Mouse (Mus musculus): Measurements from ENCODE around the gene Ltbp1. TPM values are rescaled to one million over a fixed set of nuclear protein-coding genes. Genes with fewer than 3 reads are reported as not detected.
A peak's percentile ranks its signal among the peaks of the same experiment; 100 is the strongest.

The Ltbp1 gene
- polyA plus RNA-seq, 1 experiment from 2014 or later = 40.2 TPM

DNA sequence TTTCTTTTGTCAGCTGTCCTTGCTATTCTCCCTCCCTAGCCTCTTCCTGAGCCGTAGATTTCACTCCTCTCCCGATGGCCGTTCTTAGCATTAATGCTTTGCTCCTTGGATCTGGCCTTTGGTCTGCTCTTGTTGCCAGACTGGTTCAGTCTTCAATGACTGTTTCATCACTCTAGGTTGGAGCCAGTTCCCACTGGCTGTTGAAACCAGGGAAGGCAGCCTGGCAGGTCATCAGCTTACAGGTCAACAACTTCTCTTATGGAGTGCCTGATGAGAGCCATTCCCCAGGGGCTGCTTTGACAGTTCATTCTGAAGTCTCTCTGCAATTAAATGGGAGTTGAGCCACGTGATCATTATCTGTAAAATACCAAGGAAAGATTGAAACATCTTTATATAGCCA is 295.5 kb downstream of the Ltbp1 start:
- no peak overlapping the region for H3K27ac ChIP-seq (ENCODE audit: low read length)
- ATAC-seq (ENCODE audit: low FRiP score, low TSS enrichment) = no peak
- H3K4me2 ChIP-seq (replicated peaks; ENCODE audit: low read depth, low read length) = no peak overlapping the region
- WGBS = 86% methylated on average over 4 of the region's 4 CpGs
- no peak overlapping the region for H3K4me3 ChIP-seq (ENCODE audit: low read length)
- no peak overlapping the region for H3K9ac ChIP-seq (replicated peaks; ENCODE audit: low read length)
- no peaks in the 10 kb centered on the region for H3K27me3 ChIP-seq (ENCODE audit: insufficient read depth, low read length)
- peaks cover 39% of the 10 kb centered on the region for H3K36me3 ChIP-seq (ENCODE audit: insufficient read depth, low read length)
- no peaks in the 10 kb centered on the region for H3K9me3 ChIP-seq (ENCODE audit: low read length)
- no peaks in the 10 kb centered on the region for H3K4me1 ChIP-seq (ENCODE audit: insufficient read depth, low read length)

DNA sequence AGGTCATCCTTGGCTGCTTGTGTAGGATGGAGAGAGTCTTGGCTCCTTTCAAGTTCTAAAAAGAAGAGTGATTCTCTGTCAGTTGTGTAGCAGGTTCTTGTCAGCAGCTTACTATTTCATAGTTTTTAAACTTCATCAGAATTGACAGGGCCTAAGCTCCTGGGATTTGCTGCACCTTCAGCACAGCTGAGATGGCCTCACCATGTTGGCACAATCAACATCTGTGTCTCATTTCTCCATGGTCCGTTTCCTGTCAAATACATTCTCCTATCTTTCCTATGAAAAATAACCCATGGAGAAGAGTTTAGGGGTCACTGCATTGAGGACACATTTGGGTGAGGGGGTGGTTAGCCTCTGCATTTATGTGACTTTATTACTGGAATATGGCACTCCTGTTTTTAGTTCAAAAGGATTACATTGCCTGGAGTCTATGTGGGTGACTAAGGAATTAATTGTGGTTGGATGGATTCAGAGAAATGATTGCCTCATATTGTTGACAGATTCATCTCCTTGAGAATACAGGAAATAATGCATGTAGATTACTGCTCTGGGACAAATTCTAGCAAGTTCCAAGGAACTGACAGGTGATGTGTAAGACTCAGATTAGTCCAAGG is 299.5 kb downstream of the Ltbp1 start:
- H3K27ac ChIP-seq (ENCODE audit: low read length) = 0 out of 2 replicates have a peak overlapping the region, but pooled peaks have one; percentile 0
- no peak overlapping the region for H3K4me2 ChIP-seq (replicated peaks; ENCODE audit: low read depth, low read length)
- no peaks in the 10 kb centered on the region for H3K9me3 ChIP-seq (ENCODE audit: low read length)
- H3K4me1 ChIP-seq (ENCODE audit: insufficient read depth, low read length) = peaks cover 4% of the 10 kb centered on the region; the same call in 1 of the 2 replicates
- no peaks in the 10 kb centered on the region for H3K27me3 ChIP-seq (ENCODE audit: insufficient read depth, low read length)
- H3K4me3 ChIP-seq (ENCODE audit: low read length) = no peak overlapping the region
- WGBS = 79% methylated on average over 1 of the region's 1 CpGs
- no peak overlapping the region for H3K9ac ChIP-seq (replicated peaks; ENCODE audit: low read length)
- peaks cover 23% of the 10 kb centered on the region; the same call in 1 of the 2 replicates for H3K36me3 ChIP-seq (ENCODE audit: insufficient read depth, low read length)
- ATAC-seq (ENCODE audit: low FRiP score, low TSS enrichment) = no peak

DNA sequence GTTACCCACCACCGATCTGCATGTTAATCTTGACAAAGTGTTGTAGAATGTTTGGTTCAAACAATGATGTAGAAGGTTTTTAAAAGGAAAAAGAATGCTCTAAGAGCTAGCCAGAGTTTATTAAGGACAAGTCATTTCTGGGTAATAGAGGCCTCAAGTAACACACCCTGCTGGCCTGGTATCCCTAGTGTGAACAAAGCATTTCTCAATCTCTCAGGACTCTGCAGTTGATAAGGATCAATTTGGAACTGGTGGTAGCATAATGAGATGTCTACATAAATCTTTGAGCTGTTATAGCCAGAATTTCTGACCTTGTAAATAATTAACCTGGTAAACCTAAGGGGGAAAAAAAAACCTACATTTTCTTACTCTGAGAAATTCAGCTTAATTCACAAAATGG is 300.3 kb downstream of the Ltbp1 start:
- peak; percentile 70; the same call in 1 of the 2 replicates for ATAC-seq (ENCODE audit: low FRiP score, low TSS enrichment)
- Histone ChIP-seq H3K4me1 (ENCODE audit: insufficient read depth, low read length) (peaks cover 4% of the 10 kb centered on the region; the same call in 1 of the 2 replicates), H3K4me2 (replicated peaks; ENCODE audit: low read depth, low read length) (no peak overlapping the region), H3K27ac (ENCODE audit: low read length) (no peak overlapping the region), H3K9me3 (ENCODE audit: low read length) (no peaks in the 10 kb centered on the region), H3K36me3 (ENCODE audit: insufficient read depth, low read length) (peaks cover 23% of the 10 kb centered on the region; the same call in 1 of the 2 replicates), H3K9ac (replicated peaks; ENCODE audit: low read length) (no peak overlapping the region), H3K27me3 (ENCODE audit: insufficient read depth, low read length) (no peaks in the 10 kb centered on the region), H3K4me3 (ENCODE audit: low read length) (no peak overlapping the region)
- WGBS = 88% methylated on average over 1 of the region's 1 CpGs

DNA sequence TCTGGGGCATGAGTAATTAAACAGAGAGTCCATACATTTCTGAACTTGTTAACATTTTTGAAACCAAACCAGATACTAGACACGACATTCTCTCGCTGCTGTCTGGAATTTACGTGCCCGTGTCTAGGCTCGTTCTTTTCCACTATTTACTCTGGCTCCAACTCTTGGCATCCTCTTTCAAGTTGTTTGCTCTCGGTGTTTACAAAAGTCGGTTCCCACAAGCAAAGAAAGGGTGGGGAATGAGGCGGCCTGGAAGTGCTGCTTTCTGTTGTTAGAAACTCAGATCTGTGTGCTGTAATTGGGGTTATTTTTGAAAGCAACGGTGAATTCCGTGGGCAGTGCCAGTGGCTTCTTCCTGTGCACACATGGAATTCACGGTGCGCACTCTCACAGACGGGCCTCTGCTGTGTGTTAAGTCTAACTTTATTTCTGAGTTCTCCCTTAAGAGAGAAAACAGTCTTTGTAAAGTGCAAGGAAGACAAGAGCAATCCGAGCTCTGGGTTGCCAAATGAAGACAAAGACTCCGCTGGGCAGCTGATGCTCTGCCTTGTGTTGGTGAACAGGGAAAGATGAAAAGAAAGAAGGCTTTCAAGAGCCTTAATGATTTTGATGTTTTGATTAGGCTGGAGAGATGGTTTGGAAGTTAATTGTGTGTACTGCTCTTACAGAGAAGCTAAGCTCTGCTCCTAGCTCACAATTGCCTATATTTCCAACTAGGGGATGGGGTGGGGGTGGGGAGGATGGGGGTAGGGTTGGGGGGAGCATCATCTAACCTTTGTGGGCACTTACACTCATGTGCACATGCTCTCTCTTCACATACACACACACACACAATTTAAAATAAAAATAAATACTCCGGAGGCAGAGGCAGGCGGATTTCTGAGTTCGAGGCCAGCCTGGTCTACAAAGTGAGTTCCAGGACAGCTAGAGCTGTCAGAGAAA is 302.0 kb downstream of the Ltbp1 start:
- WGBS = 42% methylated on average over 18 of the region's 18 CpGs
- H3K9ac ChIP-seq (replicated peaks; ENCODE audit: low read length) = peak overlapping the region; percentile 27
- H3K27ac ChIP-seq (ENCODE audit: low read length) = peak overlapping the region; percentile 85
- no peaks in the 10 kb centered on the region for H3K27me3 ChIP-seq (ENCODE audit: insufficient read depth, low read length)
- peak; percentile 75; the same call in 1 of the 2 replicates for ATAC-seq (ENCODE audit: low FRiP score, low TSS enrichment)
- H3K4me2 ChIP-seq (replicated peaks; ENCODE audit: low read depth, low read length) = peak overlapping the region; percentile 1; the same call in 1 of the 2 replicates
- no peak overlapping the region for H3K4me3 ChIP-seq (ENCODE audit: low read length)
- peaks cover 4% of the 10 kb centered on the region; the same call in 1 of the 2 replicates for H3K4me1 ChIP-seq (ENCODE audit: insufficient read depth, low read length)
- H3K36me3 ChIP-seq (ENCODE audit: insufficient read depth, low read length) = peaks cover 12% of the 10 kb centered on the region; the same call in 1 of the 2 replicates
- H3K9me3 ChIP-seq (ENCODE audit: low read length) = no peaks in the 10 kb centered on the region

DNA sequence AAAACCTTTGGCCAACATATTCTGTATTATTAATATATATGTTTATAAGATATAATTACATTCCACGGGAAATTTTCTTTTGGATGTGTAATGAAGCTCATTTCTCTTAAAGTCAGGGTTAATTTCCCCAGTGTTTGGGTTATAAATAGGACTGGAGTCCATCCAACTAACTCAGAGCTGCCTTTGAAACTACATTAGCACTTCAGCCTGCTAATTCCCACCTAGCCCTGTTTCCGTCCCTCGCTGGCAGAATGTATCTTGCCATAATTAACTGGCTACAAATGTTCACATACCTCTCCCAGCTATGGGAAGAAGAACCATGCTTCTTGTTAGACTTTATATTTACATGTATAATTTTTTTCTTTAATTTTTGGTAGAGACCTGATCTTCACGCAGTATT is 311.7 kb downstream of the Ltbp1 start:
- no peaks in the 10 kb centered on the region for H3K9me3 ChIP-seq (ENCODE audit: low read length)
- no peaks in the 10 kb centered on the region for H3K27me3 ChIP-seq (ENCODE audit: insufficient read depth, low read length)
- no peak overlapping the region for H3K4me3 ChIP-seq (ENCODE audit: low read length)
- H3K36me3 ChIP-seq (ENCODE audit: insufficient read depth, low read length) = peaks cover 8% of the 10 kb centered on the region; the same call in 1 of the 2 replicates
- no peaks in the 10 kb centered on the region for H3K4me1 ChIP-seq (ENCODE audit: insufficient read depth, low read length)
- no peak overlapping the region for H3K4me2 ChIP-seq (replicated peaks; ENCODE audit: low read depth, low read length)
- ATAC-seq (ENCODE audit: low FRiP score, low TSS enrichment) = no peak
- no peak overlapping the region for H3K27ac ChIP-seq (ENCODE audit: low read length)
- 82% methylated on average over 4 of the region's 4 CpGs for WGBS
- no peak overlapping the region for H3K9ac ChIP-seq (replicated peaks; ENCODE audit: low read length)

DNA sequence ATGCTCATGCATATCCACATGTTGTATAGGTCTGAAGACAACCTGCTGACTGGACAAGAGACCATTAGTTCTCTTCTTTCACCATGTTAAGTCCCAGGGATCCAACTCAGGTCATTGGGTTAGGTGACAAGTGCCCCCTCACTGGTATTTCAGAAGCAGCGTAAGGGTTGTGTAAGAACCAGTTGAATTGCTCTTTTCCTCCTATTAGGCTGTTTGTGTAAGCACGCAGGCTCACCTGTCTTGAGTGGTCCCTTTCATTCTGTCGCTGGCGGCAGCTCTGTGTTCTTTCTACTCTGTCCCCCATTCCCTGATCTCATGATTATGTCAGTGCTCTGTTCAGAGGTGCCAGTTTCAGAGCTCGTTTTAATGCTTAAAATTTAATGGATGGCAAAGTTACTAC is 317.9 kb downstream of the Ltbp1 start:
- no peaks in the 10 kb centered on the region for H3K27me3 ChIP-seq (ENCODE audit: insufficient read depth, low read length)
- no peaks in the 10 kb centered on the region for H3K4me1 ChIP-seq (ENCODE audit: insufficient read depth, low read length)
- no peak overlapping the region for H3K4me2 ChIP-seq (replicated peaks; ENCODE audit: low read depth, low read length)
- peaks cover 9% of the 10 kb centered on the region for H3K36me3 ChIP-seq (ENCODE audit: insufficient read depth, low read length)
- no peak for ATAC-seq (ENCODE audit: low FRiP score, low TSS enrichment)
- 89% methylated on average over 5 of the region's 5 CpGs for WGBS
- no peak overlapping the region for H3K27ac ChIP-seq (ENCODE audit: low read length)
- no peaks in the 10 kb centered on the region for H3K9me3 ChIP-seq (ENCODE audit: low read length)
- H3K4me3 ChIP-seq (ENCODE audit: low read length) = no peak overlapping the region
- no peak overlapping the region for H3K9ac ChIP-seq (replicated peaks; ENCODE audit: low read length)

DNA sequence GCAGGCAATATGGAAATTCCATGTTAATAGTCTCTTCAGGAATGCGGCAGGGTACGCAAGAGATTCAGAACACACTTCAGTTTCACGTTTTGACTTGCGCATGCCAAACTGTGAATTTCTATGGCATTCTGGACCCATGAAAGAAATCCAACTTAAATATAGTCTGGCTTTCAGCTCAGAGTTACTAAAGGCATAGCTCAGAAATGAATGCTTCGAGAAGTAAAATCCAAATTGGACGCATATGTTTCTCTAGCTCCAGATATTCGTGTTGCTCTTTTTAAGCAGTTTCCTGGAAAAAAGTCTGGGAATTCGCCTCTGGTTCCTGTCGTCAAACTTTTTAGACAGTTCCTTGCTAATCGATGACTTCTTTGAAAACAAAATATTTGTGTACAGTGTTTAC is 318.4 kb downstream of the Ltbp1 start:
- H3K27ac ChIP-seq (ENCODE audit: low read length) = no peak overlapping the region
- no peak overlapping the region for H3K9ac ChIP-seq (replicated peaks; ENCODE audit: low read length)
- no peak for ATAC-seq (ENCODE audit: low FRiP score, low TSS enrichment)
- WGBS = 94% methylated on average over 10 of the region's 10 CpGs
- H3K4me3 ChIP-seq (ENCODE audit: low read length) = no peak overlapping the region
- no peaks in the 10 kb centered on the region for H3K27me3 ChIP-seq (ENCODE audit: insufficient read depth, low read length)
- peaks cover 9% of the 10 kb centered on the region for H3K36me3 ChIP-seq (ENCODE audit: insufficient read depth, low read length)
- H3K4me2 ChIP-seq (replicated peaks; ENCODE audit: low read depth, low read length) = no peak overlapping the region
- H3K9me3 ChIP-seq (ENCODE audit: low read length) = no peaks in the 10 kb centered on the region
- no peaks in the 10 kb centered on the region for H3K4me1 ChIP-seq (ENCODE audit: insufficient read depth, low read length)

DNA sequence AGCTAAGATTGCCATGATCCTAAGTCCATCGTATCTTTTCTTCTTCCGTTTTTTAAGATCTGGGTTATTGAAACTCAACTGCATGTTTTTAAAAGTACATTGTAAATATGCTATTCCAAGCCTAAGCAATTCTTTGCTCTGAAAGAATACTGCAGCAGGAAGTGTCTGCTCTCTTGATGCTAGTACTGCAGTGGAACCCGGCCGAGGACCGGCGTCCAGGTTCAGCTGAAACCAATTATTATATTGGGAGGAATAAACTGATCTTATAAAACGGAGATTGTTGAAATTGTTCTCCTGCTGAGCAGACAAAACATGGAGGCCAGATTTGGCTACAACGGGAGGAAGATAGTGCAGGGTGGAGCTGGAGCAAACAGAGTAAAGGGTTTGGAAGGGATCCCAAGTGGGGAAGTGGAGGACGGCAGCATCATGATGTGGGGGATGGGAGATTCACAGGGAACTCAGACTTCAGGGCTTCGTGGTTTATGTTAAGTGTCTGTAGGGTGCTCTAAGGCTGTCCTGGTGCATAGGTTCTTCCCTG is 322.8 kb downstream of the Ltbp1 start:
- H3K36me3 ChIP-seq (ENCODE audit: insufficient read depth, low read length) = peaks cover 12% of the 10 kb centered on the region
- H3K9me3 ChIP-seq (ENCODE audit: low read length) = no peaks in the 10 kb centered on the region
- H3K27me3 ChIP-seq (ENCODE audit: insufficient read depth, low read length) = no peaks in the 10 kb centered on the region
- H3K4me2 ChIP-seq (replicated peaks; ENCODE audit: low read depth, low read length) = no peak overlapping the region
- ATAC-seq (ENCODE audit: low FRiP score, low TSS enrichment) = no peak
- H3K4me3 ChIP-seq (ENCODE audit: low read length) = no peak overlapping the region
- no peak overlapping the region for H3K9ac ChIP-seq (replicated peaks; ENCODE audit: low read length)
- no peaks in the 10 kb centered on the region for H3K4me1 ChIP-seq (ENCODE audit: insufficient read depth, low read length)
- no peak overlapping the region for H3K27ac ChIP-seq (ENCODE audit: low read length)
- WGBS = 79% methylated on average over 10 of the region's 10 CpGs

DNA sequence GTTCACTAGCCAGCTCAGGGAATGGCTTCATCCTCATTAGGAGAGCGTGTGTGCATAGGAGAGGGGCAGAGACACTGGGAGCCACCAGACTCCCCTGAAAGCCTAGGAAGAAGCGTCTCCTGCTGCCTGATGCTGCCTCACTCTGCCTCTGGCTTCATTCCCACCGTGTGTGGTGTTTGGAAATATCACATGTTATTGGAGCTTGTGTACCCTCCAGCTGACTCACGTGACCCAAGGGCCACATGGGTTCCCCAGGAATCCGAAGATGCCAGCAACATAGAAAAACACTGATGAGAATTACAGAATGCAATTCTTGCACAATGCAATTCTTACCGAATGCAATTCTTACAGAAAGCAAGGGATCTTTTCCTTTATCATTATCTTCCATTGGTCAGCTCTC is 325.0 kb downstream of the Ltbp1 start:
- Histone ChIP-seq H3K9me3 (ENCODE audit: low read length) (no peaks in the 10 kb centered on the region), H3K4me3 (ENCODE audit: low read length) (no peak overlapping the region), H3K9ac (replicated peaks; ENCODE audit: low read length) (no peak overlapping the region), H3K4me2 (replicated peaks; ENCODE audit: low read depth, low read length) (no peak overlapping the region), H3K27me3 (ENCODE audit: insufficient read depth, low read length) (no peaks in the 10 kb centered on the region), H3K36me3 (ENCODE audit: insufficient read depth, low read length) (peaks cover 12% of the 10 kb centered on the region), H3K4me1 (ENCODE audit: insufficient read depth, low read length) (no peaks in the 10 kb centered on the region), H3K27ac (ENCODE audit: low read length) (no peak overlapping the region)
- no peak for ATAC-seq (ENCODE audit: low FRiP score, low TSS enrichment)
- 89% methylated on average over 6 of the region's 6 CpGs for WGBS

All from kidney, embryonic 16.5 days (tissue).